Mouse (Mus musculus): ENCODE measurements at regions not wholly inside any gene's neighbourhood (a gene's known extent, or its start where the extent isn't known, plus 50 kb on each side); places are given as distances from the start of the nearest gene placed in this dataset.

GRCm38 (mm10) chr3:151670628-151671027, 79.1 kb downstream of the Ifi44 start:
- DNase-seq, result no peak

- DNase-seq, result no peak
Measured at GRCm38 (mm10) chr3:151653298-151653697, 96.5 kb downstream of the Ifi44 start.

GRCm38 (mm10) chr3:151651524-151651923, 98.2 kb downstream of the Ifi44 start:
- DNase-seq, result peak; percentile 22 to 40

- no peak for DNase-seq
Measured at GRCm38 (mm10) chr3:151647637-151648036, 102.1 kb downstream of the Ifi44 start.

GRCm38 (mm10) chr3:151639431-151640111, 110.2 kb downstream of the Ifi44 start:
- no peak for DNase-seq

- no peak for DNase-seq
Measured at GRCm38 (mm10) chr3:151638326-151638725, 111.4 kb downstream of the Ifi44 start.

GRCm38 (mm10) chr3:151610954-151611353, 138.8 kb downstream of the Ifi44 start:
- DNase-seq, result no peak

- DNase-seq, result no peak
Measured at GRCm38 (mm10) chr3:151607689-151608088, 142.1 kb downstream of the Ifi44 start.

- DNase-seq, result no peak
Measured at GRCm38 (mm10) chr3:151603371-151603770, 146.4 kb downstream of the Ifi44 start.

Measured in layer of hippocampus, postnatal 36 days (tissue).